Mouse (Mus musculus) testis, postnatal 10 days (tissue): Measurements from ENCODE around the gene Tchp.

ENCODE experiments used
- DNase-seq: peaks from one replicate; pipeline ENCODE4 v3.0.0; 2021; ENCODE audit warnings: low spot score

The Tchp gene

GRCm38 (mm10) chr5:114738707-114739241 lies 31.2 kb downstream of the Tchp start:
- no peak for DNase-seq

- no peak for DNase-seq
These were observed 33.0 kb downstream of the Tchp start for GRCm38 (mm10) chr5:114740595-114740994.

DNA sequence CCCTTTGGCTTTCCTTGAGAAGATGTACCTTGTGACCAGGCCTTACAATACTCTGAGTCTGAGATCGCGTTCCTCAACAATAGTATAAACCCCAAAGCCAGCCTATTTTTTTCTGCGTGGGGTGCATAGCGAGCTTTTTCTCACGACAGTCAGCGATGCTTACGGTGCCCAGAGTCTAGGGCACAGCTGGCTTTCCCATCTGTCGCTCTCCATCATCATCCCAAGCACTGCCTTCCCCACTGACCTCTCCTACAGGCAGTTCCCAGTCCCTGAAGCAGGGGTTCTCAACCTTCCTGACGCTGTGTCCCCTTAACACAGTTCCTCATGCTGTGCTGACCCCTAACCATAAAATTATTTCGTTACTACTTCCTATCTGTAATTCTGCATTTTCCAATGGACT lies 35.0 kb downstream of the Tchp start:
- no peak for DNase-seq

DNA sequence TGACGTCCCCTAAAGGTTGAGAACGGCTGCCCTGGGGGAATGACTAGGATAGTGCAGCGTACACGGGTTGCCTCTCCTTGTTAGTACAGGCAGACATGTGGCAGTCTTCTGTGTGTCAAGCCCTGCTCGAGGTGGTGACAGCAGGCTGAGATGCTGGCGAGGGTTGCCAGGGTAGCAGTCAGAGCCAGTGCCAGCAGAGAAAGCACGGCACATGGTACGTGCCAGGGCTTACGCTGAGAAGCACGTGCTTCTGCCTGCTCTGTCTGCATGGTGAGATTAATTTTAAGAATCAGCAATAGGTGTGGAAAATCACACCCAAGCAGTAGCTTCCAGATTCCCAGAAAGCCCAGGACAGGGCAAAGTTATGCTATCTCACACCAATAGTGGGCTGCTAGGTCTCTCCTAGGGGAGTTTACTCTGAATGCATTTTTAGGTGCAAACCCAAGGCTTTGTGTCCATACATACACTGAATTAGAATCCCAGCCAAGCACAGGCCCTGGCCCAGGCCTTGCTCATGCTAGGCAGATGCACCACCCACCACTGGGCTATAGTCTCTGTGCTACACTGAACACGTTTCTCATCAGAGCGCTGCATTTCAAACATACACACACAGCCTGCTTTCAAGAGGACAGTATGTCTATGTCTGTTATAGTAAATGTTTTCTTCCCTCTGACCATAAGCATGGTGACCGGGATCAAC lies 35.6 kb downstream of the Tchp start:
- no peak for DNase-seq

DNA sequence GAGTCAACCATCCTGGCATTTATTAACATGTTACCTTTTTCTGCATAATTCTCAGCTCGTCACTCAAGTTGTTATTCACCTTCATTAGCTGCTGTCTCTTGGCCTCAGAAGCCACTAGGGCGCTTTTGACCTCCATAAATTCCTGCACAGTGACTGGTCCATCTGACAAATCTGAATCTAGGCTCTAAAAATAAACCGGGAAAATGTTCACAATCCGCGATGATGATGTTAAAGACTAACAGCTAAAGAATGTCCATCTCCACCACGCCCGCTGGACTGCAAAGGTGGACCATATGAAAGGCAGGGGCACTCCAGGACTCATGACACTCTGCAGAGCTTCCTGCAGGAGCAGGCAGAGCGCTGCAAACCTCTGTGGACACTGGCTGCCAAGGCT lies 36.1 kb downstream of the Tchp start:
- no peak for DNase-seq

GRCm38 (mm10) chr5:114745581-114745980 lies 38.0 kb downstream of the Tchp start:
- DNase-seq, result no peak

DNA sequence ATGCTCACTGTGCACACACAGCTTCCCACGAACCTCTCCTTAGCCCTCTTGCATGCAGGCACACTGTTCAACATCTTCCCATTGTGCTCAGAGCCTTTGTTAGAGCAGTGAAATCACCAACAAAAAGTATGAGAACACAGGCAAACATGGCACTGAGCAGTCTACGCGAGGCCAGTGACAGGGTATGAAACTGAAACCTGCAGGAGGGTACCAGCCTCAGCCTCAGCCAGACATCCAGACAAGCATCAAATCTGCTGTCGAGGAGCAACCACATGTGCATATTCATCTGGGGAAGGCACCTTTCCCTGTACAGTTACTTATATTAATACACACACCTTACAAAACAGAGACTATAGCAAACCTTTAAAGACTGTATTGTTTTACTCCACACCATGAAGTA lies 39.3 kb downstream of the Tchp start:
- no peak for DNase-seq

GRCm38 (mm10) chr5:114747521-114747920 lies 40.0 kb downstream of the Tchp start:
- DNase-seq, result no peak

DNA sequence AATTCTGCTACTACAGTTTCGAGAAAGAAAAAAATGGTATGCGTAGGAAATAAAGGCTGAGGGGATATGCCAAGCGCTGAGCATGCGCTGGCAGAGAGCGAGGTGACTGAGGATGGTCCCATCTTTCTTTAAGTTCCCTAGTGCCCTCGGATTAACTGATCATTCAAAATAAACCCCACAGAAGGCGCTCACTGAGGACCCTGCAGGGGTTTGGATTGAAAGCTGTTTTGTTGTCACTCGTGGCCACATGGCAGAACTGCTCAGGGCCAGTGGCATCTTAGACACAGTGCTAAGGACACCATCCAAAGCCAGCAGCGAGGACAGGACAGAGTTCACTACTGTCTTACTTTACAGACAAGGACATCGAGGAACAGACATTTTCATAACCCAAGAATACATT lies 42.8 kb downstream of the Tchp start:
- DNase-seq, result no peak

- no peak for DNase-seq
These were observed 44.8 kb downstream of the Tchp start for GRCm38 (mm10) chr5:114752397-114752796.

DNA sequence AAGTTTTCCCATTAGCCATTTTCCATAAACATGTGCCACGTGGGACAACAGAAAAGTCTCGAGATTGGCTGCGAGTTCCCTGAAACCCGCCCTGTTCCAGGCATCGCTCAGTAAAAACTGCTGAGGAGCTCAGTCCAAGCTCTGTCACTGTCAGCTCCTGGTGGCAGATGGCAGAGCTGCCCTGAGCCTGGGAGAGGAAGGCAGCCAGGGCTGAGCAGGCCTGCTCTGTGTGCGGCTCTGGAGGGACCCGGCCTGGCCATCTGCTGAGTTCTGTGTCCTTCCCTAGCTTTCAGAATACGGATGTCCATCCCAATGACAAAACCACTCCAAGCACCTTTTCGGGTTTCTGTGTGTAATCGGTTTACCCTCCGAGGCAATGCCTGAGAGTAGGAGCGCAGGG lies 45.8 kb downstream of the Tchp start:
- DNase-seq, result no peak

DNA sequence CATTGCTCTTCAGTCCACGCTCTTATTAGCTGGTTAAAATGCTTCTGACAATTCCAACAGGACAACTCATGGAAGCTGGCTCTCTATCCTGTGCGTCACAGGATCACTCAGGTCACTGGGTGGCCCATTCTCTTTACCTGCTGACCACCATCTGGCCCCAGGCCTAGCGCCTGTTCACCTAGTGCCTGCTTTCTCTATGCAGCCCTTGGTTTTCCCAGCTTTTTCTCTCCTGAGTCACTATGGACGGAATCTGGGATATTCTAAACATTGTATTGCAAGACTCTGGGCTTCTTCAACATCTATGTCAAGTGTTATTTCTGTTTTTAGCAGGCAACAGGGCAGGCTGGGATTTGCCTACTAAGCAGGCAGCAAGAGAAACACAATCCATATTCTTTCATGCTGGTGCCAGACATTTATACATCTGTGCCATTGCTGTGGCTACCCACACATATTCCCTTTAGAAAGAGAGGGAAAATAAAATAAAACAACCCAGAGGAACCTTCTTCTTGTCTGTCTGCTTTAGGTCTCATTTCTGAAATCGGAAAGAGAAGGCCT lies 52.1 kb downstream of the Tchp start:
- no peak for DNase-seq

DNA sequence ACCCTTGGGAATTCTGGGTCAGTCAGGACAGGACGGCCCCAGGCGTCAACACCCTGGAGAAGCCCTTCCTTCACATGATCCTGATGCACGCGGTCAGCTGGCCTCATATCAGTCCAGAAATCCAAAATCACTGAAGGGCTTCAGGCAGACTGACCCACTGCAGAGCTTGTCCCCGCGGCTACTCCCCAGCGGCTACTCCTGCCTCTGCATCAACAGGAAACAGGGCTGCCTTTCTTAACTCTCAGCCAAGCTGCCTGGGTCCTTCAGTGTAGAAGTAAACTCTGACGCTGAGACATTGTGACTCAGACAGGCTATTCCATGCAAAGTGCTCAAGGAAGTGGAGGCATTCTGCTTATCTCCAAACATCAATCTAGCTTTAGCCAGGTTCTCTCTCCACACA lies 54.4 kb downstream of the Tchp start:
- DNase-seq, result no peak

GRCm38 (mm10) chr5:114764812-114765735 lies 57.5 kb downstream of the Tchp start:
- no peak for DNase-seq

GRCm38 (mm10) chr5:114766686-114767085 lies 59.1 kb downstream of the Tchp start:
- DNase-seq, result no peak

- no peak for DNase-seq
These were observed 59.6 kb downstream of the Tchp start for GRCm38 (mm10) chr5:114767185-114767584.

DNA sequence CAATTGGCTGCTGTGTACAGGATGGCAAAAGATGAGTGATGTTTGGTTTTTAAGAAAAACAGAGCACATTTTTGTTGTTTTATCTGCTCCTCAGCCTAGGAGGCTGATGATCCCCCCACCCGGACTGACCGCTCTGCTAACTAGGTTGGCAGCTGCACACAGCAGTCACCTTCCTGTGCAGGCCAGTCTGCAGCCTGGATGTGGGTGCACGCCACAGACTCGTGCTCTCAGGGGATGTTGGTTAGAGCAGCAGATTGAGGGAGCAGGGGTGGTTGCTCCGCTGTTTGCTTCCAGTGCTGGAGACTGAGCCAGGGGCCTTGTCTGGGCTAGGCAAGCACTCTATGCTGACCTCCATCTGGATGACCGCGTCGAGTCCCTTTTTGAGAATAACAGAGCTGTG lies 62.2 kb downstream of the Tchp start:
- no peak for DNase-seq

DNA sequence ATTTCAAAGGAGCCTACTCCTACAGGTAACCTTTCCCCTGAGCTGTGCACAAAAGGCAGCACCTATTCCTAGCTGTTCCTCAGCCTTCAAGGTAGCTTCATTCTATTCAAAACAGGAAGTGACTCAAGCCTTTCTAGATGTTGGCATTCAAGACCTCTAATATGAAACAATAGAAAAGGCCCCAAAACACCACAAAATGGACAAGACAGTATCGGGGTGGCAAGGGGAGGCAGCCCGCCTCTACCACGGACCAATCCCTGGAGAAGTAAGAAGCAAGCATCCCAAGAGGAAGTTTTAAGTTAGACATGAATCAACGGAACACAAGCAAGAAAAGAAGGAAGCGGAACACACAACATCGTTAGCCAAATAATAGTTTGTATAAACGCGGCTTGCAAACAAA lies 64.2 kb downstream of the Tchp start:
- DNase-seq, result no peak
